Mouse (Mus musculus): ENCODE measurements around the gene Exoc3l2. TPM values are rescaled to one million over a fixed set of nuclear protein-coding genes. Genes with fewer than 3 reads are reported as not detected.

Gene Exoc3l2
- polyA plus RNA-seq, 1 experiment from 2014 or later, result 1.2 TPM

- H3K4me3 ChIP-seq (ENCODE audit: low read depth, low read length), result no peak overlapping the region
- H3K9ac ChIP-seq (replicated peaks; ENCODE audit: low read length), result no peak overlapping the region
- WGBS, result 86% methylated on average over 14 of the region's 14 CpGs
Observed at GRCm38 (mm10) chr7:19532240-19532639, 69.1 kb downstream of the Exoc3l2 start.

GRCm38 (mm10) chr7:19534676-19535075 is 71.5 kb downstream of the Exoc3l2 start:
- H3K27me3 ChIP-seq (ENCODE audit: control insufficient read depth, insufficient read depth, low read length), result no peaks in the 10 kb centered on the region
- H3K27ac ChIP-seq (replicated peaks; ENCODE audit: low read depth, low read length), result no peak overlapping the region
- no peak overlapping the region for H3K4me2 ChIP-seq (ENCODE audit: low read depth, low read length)
- no peaks in the 10 kb centered on the region for H3K9me3 ChIP-seq (replicated peaks; ENCODE audit: control insufficient read depth, low read length)
- ATAC-seq (replicated peaks; ENCODE audit: insufficient number of reproducible peaks, low FRiP score, low TSS enrichment, low read depth), result no peak
- DNase-seq (ENCODE audit: low spot score), result no peak
- peaks cover 13% of the 10 kb centered on the region for H3K36me3 ChIP-seq (replicated peaks; ENCODE audit: control insufficient read depth, insufficient read depth, low read depth, low read length)
- no peaks in the 10 kb centered on the region for H3K4me1 ChIP-seq (ENCODE audit: control insufficient read depth, insufficient read depth, low read length)
- H3K9ac ChIP-seq (replicated peaks; ENCODE audit: low read length), result no peak overlapping the region
- WGBS, result 95% methylated on average over 10 of the region's 10 CpGs
- no peak overlapping the region for H3K4me3 ChIP-seq (ENCODE audit: low read depth, low read length)

More at GRCm38 (mm10) chr7:19532240-19532639, 69.1 kb downstream of the Exoc3l2 start:
- no peak overlapping the region for H3K27ac ChIP-seq (replicated peaks; ENCODE audit: low read depth, low read length)
- H3K4me1 ChIP-seq (ENCODE audit: control insufficient read depth, insufficient read depth, low read length), result no peaks in the 10 kb centered on the region
- no peak for ATAC-seq (replicated peaks; ENCODE audit: insufficient number of reproducible peaks, low FRiP score, low TSS enrichment, low read depth)
- no peaks in the 10 kb centered on the region for H3K27me3 ChIP-seq (ENCODE audit: control insufficient read depth, insufficient read depth, low read length)
- no peak overlapping the region for H3K4me2 ChIP-seq (ENCODE audit: low read depth, low read length)
- no peaks in the 10 kb centered on the region for H3K9me3 ChIP-seq (replicated peaks; ENCODE audit: control insufficient read depth, low read length)
- no peak for DNase-seq (ENCODE audit: low spot score)
- peaks cover 13% of the 10 kb centered on the region for H3K36me3 ChIP-seq (replicated peaks; ENCODE audit: control insufficient read depth, insufficient read depth, low read depth, low read length)

GRCm38 (mm10) chr7:19540771-19541566 is 77.8 kb downstream of the Exoc3l2 start:
- Histone ChIP-seq H3K4me3 (ENCODE audit: low read depth, low read length) (no peak overlapping the region), H3K4me1 (ENCODE audit: control insufficient read depth, insufficient read depth, low read length) (no peaks in the 10 kb centered on the region)
- WGBS, result 83% methylated on average over 2 of the region's 2 CpGs

GRCm38 (mm10) chr7:19541681-19542154 is 78.6 kb downstream of the Exoc3l2 start:
- Histone ChIP-seq H3K4me3 (ENCODE audit: low read depth, low read length) (no peak overlapping the region), H3K36me3 (replicated peaks; ENCODE audit: control insufficient read depth, insufficient read depth, low read depth, low read length) (no peaks in the 10 kb centered on the region), H3K4me2 (ENCODE audit: low read depth, low read length) (no peak overlapping the region), H3K4me1 (ENCODE audit: control insufficient read depth, insufficient read depth, low read length) (no peaks in the 10 kb centered on the region), H3K9ac (replicated peaks; ENCODE audit: low read length) (no peak overlapping the region), H3K27me3 (ENCODE audit: control insufficient read depth, insufficient read depth, low read length) (no peaks in the 10 kb centered on the region), H3K9me3 (replicated peaks; ENCODE audit: control insufficient read depth, low read length) (no peaks in the 10 kb centered on the region), H3K27ac (replicated peaks; ENCODE audit: low read depth, low read length) (no peak overlapping the region)
- DNase-seq (ENCODE audit: low spot score) (no peak), ATAC-seq (replicated peaks; ENCODE audit: insufficient number of reproducible peaks, low FRiP score, low TSS enrichment, low read depth) (0 out of 2 replicates have a peak, but pooled peaks have one; percentile 7)
- 82% methylated on average over 7 of the region's 7 CpGs for WGBS

More at GRCm38 (mm10) chr7:19540771-19541566, 77.8 kb downstream of the Exoc3l2 start:
- no peaks in the 10 kb centered on the region for H3K27me3 ChIP-seq (ENCODE audit: control insufficient read depth, insufficient read depth, low read length)
- no peak overlapping the region for H3K4me2 ChIP-seq (ENCODE audit: low read depth, low read length)
- no peaks in the 10 kb centered on the region for H3K36me3 ChIP-seq (replicated peaks; ENCODE audit: control insufficient read depth, insufficient read depth, low read depth, low read length)
- H3K9ac ChIP-seq (replicated peaks; ENCODE audit: low read length), result no peak overlapping the region
- DNase-seq (ENCODE audit: low spot score) (no peak), ATAC-seq (replicated peaks; ENCODE audit: insufficient number of reproducible peaks, low FRiP score, low TSS enrichment, low read depth) (no peak)
- H3K27ac ChIP-seq (replicated peaks; ENCODE audit: low read depth, low read length), result no peak overlapping the region
- H3K9me3 ChIP-seq (replicated peaks; ENCODE audit: control insufficient read depth, low read length), result no peaks in the 10 kb centered on the region

- Histone ChIP-seq H3K36me3 (replicated peaks; ENCODE audit: control insufficient read depth, insufficient read depth, low read depth, low read length) (no peaks in the 10 kb centered on the region), H3K4me3 (ENCODE audit: low read depth, low read length) (no peak overlapping the region), H3K27ac (replicated peaks; ENCODE audit: low read depth, low read length) (no peak overlapping the region), H3K4me1 (ENCODE audit: control insufficient read depth, insufficient read depth, low read length) (no peaks in the 10 kb centered on the region), H3K9ac (replicated peaks; ENCODE audit: low read length) (no peak overlapping the region), H3K9me3 (replicated peaks; ENCODE audit: control insufficient read depth, low read length) (no peaks in the 10 kb centered on the region), H3K27me3 (ENCODE audit: control insufficient read depth, insufficient read depth, low read length) (no peaks in the 10 kb centered on the region), H3K4me2 (ENCODE audit: low read depth, low read length) (no peak overlapping the region)
- no peak for DNase-seq (ENCODE audit: low spot score)
- 76% methylated on average over 8 of the region's 8 CpGs for WGBS
- peak; percentile 44; the same call in 1 of the 2 replicates for ATAC-seq (replicated peaks; ENCODE audit: insufficient number of reproducible peaks, low FRiP score, low TSS enrichment, low read depth)
Observed at GRCm38 (mm10) chr7:19542155-19542691, 79.1 kb downstream of the Exoc3l2 start.

- H3K4me2 ChIP-seq (ENCODE audit: low read depth, low read length), result no peak overlapping the region
- H3K36me3 ChIP-seq (replicated peaks; ENCODE audit: control insufficient read depth, insufficient read depth, low read depth, low read length), result no peaks in the 10 kb centered on the region
- H3K9ac ChIP-seq (replicated peaks; ENCODE audit: low read length), result no peak overlapping the region
- no peaks in the 10 kb centered on the region for H3K9me3 ChIP-seq (replicated peaks; ENCODE audit: control insufficient read depth, low read length)
- H3K4me3 ChIP-seq (ENCODE audit: low read depth, low read length), result no peak overlapping the region
- no peaks in the 10 kb centered on the region for H3K4me1 ChIP-seq (ENCODE audit: control insufficient read depth, insufficient read depth, low read length)
- H3K27me3 ChIP-seq (ENCODE audit: control insufficient read depth, insufficient read depth, low read length), result no peaks in the 10 kb centered on the region
- WGBS, result 59% methylated on average over 6 of the region's 6 CpGs
- peak; percentile 40 for DNase-seq (ENCODE audit: low spot score)
- ATAC-seq (replicated peaks; ENCODE audit: insufficient number of reproducible peaks, low FRiP score, low TSS enrichment, low read depth), result no peak
- H3K27ac ChIP-seq (replicated peaks; ENCODE audit: low read depth, low read length), result no peak overlapping the region
Observed at GRCm38 (mm10) chr7:19543584-19543983, 80.5 kb downstream of the Exoc3l2 start.

GRCm38 (mm10) chr7:19546007-19546406 is 82.9 kb downstream of the Exoc3l2 start:
- Histone ChIP-seq H3K27ac (replicated peaks; ENCODE audit: low read depth, low read length) (no peak overlapping the region), H3K4me3 (ENCODE audit: low read depth, low read length) (no peak overlapping the region), H3K9ac (replicated peaks; ENCODE audit: low read length) (no peak overlapping the region), H3K9me3 (replicated peaks; ENCODE audit: control insufficient read depth, low read length) (no peaks in the 10 kb centered on the region), H3K4me2 (ENCODE audit: low read depth, low read length) (no peak overlapping the region), H3K36me3 (replicated peaks; ENCODE audit: control insufficient read depth, insufficient read depth, low read depth, low read length) (no peaks in the 10 kb centered on the region), H3K27me3 (ENCODE audit: control insufficient read depth, insufficient read depth, low read length) (no peaks in the 10 kb centered on the region), H3K4me1 (ENCODE audit: control insufficient read depth, insufficient read depth, low read length) (no peaks in the 10 kb centered on the region)
- no peak for DNase-seq (ENCODE audit: low spot score)
- ATAC-seq (replicated peaks; ENCODE audit: insufficient number of reproducible peaks, low FRiP score, low TSS enrichment, low read depth), result no peak
- 64% methylated on average over 3 of the region's 3 CpGs for WGBS

Data from embryonic facial prominence, embryonic 11.5 days (tissue).